In genomic region chr17:32998492-32998891, GRCm38 (mm10) we compare ENCODE assay signal across 28 mouse cellular contexts. TPM values are rescaled to one million over a fixed set of nuclear protein-coding genes. Genes with fewer than 3 reads are reported as not detected.
"Had no signal": no experiment of that assay in that cellular context is flagged by ENCODE, and none has a peak within 500 bp of the region (broad histone marks: within the 10 kb centered on the region; RNA-seq: fewer than 3 reads in every experiment).

No protein-coding gene starts in this region.

- H3K27ac ChIP-seq: embryonic facial prominence, embryonic 10.5 days; embryonic facial prominence, embryonic 12.5 days; embryonic facial prominence, embryonic 13.5 days; embryonic facial prominence, embryonic 15.5 days; forebrain, embryonic 10.5 days; forebrain, embryonic 12.5 days; forebrain, embryonic 13.5 days; forebrain, embryonic 15.5 days; gastrocnemius, adult 2 months; heart, adult 2 months had no signal

- H3K4me2 ChIP-seq: embryonic facial prominence, embryonic 12.5 days; embryonic facial prominence, embryonic 13.5 days; embryonic facial prominence, embryonic 15.5 days; forebrain, embryonic 12.5 days; forebrain, embryonic 13.5 days; forebrain, embryonic 15.5 days had no signal

- H3K9me3 ChIP-seq: forebrain, embryonic 15.5 days had no signal

- DNase-seq: cerebellum, adult 8-10 months; cerebellum, adult 9-10 months; cerebellum, adult 9-11 months; cerebellum, postnatal 10 days; cerebellum, postnatal 14 days; cerebellum, postnatal 25 days; cerebellum, postnatal 36 days; embryo, embryonic 11 days; forebrain, postnatal 0 days; gastrocnemius, adult 2 months; gastrocnemius, postnatal 10 days; gastrocnemius, postnatal 14 days; gastrocnemius, postnatal 25 days; gastrocnemius, postnatal 36 days; heart, adult 11 months; heart, adult 18-20 months; heart, adult 2 months had no signal

- H3K4me3 ChIP-seq: embryonic facial prominence, embryonic 10.5 days; embryonic facial prominence, embryonic 12.5 days; embryonic facial prominence, embryonic 13.5 days; embryonic facial prominence, embryonic 15.5 days; erythroblast, embryonic 14.5 days; forebrain, embryonic 10.5 days; forebrain, embryonic 12.5 days; forebrain, embryonic 13.5 days; forebrain, embryonic 15.5 days; gastrocnemius, adult 2 months; heart, adult 2 months had no signal

- ATAC-seq: forebrain, embryonic 13.5 days; forebrain, embryonic 14.5 days; forebrain, embryonic 15.5 days; forebrain, embryonic 16.5 days; forebrain, postnatal 0 days had no signal

- H3K9ac ChIP-seq: embryonic facial prominence, embryonic 12.5 days; embryonic facial prominence, embryonic 13.5 days; embryonic facial prominence, embryonic 15.5 days; forebrain, embryonic 12.5 days; forebrain, embryonic 13.5 days; forebrain, embryonic 15.5 days; forebrain, postnatal 0 days had no signal

- H3K27me3 ChIP-seq: embryonic facial prominence, embryonic 12.5 days; embryonic facial prominence, embryonic 13.5 days; embryonic facial prominence, embryonic 15.5 days; forebrain, embryonic 12.5 days; forebrain, embryonic 13.5 days; forebrain, embryonic 15.5 days had no signal

RNA-seq across cellular contexts. Expression of gene Zfp763, which starts 34.7 kb away (rescaled TPM):
- polyA plus RNA-seq: erythroblast, embryonic 14.5 days had no signal
